Mouse (Mus musculus): ENCODE measurements at regions not wholly inside any gene's neighbourhood (a gene's known extent, or its start where the extent isn't known, plus 50 kb on each side); places are given as distances from the start of the nearest gene placed in this dataset.

DNA sequence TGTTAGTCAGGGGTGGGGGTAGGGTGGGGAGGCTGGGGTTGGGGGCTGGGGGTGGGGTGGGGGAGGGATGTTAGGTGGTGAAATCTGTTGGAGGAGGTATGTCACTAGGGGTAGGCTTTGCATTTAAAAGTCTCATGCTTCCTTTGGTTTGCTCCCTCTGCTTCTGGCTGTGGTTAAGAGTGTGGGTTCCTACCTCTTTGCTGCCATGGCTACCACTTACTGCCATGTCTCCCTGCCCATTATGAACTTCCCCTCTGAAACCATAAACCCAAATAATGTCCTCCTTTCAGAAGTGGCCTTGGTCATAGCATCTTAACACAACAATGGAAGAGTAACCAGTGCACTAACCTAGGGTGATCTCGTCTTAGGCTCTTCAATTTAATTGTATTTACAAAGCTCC lies 256.8 kb downstream of the Maf start:
- Histone ChIP-seq H3K9me3 (replicated peaks; ENCODE audit: insufficient read depth, low read length) (no peaks in the 10 kb centered on the region), H3K27ac (ENCODE audit: control insufficient read depth, low read depth, low read length) (no peak overlapping the region), H3K4me1 (ENCODE audit: control insufficient read depth in 1 of 2, insufficient read depth in 2 of 2, low read length in 2 of 2) (no peaks in the 10 kb centered on the region), H3K9ac (ENCODE audit: control insufficient read depth, low read depth, low read length, poor library complexity, severe bottlenecking) (no peak overlapping the region), H3K36me3 (ENCODE audit: control insufficient read depth in 1 of 2, insufficient read depth in 2 of 2, low read length in 2 of 2) (no peaks in the 10 kb centered on the region), H3K27me3 (ENCODE audit: control insufficient read depth in 1 of 2, insufficient read depth in 2 of 2, low read length in 2 of 2) (no peaks in the 10 kb centered on the region), H3K79me2 (ENCODE audit: control insufficient read depth, insufficient read depth, low read length, poor library complexity) (no peaks in the 10 kb centered on the region), H3K4me3 (ENCODE audit: control insufficient read depth in 1 of 2, insufficient read depth in 1 of 2, low read depth in 2 of 2, low read length in 2 of 2) (no peak overlapping the region)
- TF ChIP-seq SMC3 (IDR thresholded peaks at IDR 0.05; ENCODE audit: low read depth, low read length), result no peak
- TF ChIP-seq HCFC1 (IDR thresholded peaks at IDR 0.05; ENCODE audit: low read depth, low read length), result no peak
- TF ChIP-seq ZKSCAN1 (IDR thresholded peaks at IDR 0.05; ENCODE audit: low read depth, low read length), result no peak
- TF ChIP-seq ETS1 (IDR thresholded peaks at IDR 0.05; ENCODE audit: low read depth, low read length), result no peak
- TF ChIP-seq NELFE (IDR thresholded peaks at IDR 0.05; ENCODE audit: low read depth, low read length), result no peak
- TF ChIP-seq POLR2AphosphoS2 (IDR thresholded peaks at IDR 0.05; ENCODE audit: low read length), result no peak
- TF ChIP-seq MAX (IDR thresholded peaks at IDR 0.05; ENCODE audit: low read length), result no peak
- TF ChIP-seq GABPA (IDR thresholded peaks at IDR 0.05; ENCODE audit: low read depth, low read length), result no peak
- no peak for TF ChIP-seq EP300 (IDR thresholded peaks at IDR 0.05; ENCODE audit: low read depth in 1 of 2, low read length in 2 of 2)
- no peak for TF ChIP-seq MEF2A (IDR thresholded peaks at IDR 0.05; ENCODE audit: extremely low read depth, insufficient replicate concordance, low read depth, low read length, poor library complexity, severe bottlenecking)
- TF ChIP-seq MAFK (IDR thresholded peaks at IDR 0.05; ENCODE audit: borderline replicate concordance, low read depth, low read length), result no peak
- no peak for TF ChIP-seq CHD2 (IDR thresholded peaks at IDR 0.05; ENCODE audit: low read length)
- TF ChIP-seq TBP (IDR thresholded peaks at IDR 0.05; ENCODE audit: low read depth, low read length), result no peak
- TF ChIP-seq USF1 (IDR thresholded peaks at IDR 0.05; ENCODE audit: low read depth, low read length), result no peak
- no peak for TF ChIP-seq ELF1 (IDR thresholded peaks at IDR 0.05; ENCODE audit: low read depth, low read length)
- no peak for TF ChIP-seq BHLHE40 (IDR thresholded peaks at IDR 0.05; ENCODE audit: borderline replicate concordance, low read depth, low read length)
- TF ChIP-seq KAT2A (conservative IDR thresholded peaks at IDR 0.05; ENCODE audit: low read depth, low read length), result no peak
- no peak for TF ChIP-seq RCOR1 (IDR thresholded peaks at IDR 0.05; ENCODE audit: low read depth, low read length)
- DNase-seq (ENCODE audit: low read depth, low spot score), result no peak

DNA sequence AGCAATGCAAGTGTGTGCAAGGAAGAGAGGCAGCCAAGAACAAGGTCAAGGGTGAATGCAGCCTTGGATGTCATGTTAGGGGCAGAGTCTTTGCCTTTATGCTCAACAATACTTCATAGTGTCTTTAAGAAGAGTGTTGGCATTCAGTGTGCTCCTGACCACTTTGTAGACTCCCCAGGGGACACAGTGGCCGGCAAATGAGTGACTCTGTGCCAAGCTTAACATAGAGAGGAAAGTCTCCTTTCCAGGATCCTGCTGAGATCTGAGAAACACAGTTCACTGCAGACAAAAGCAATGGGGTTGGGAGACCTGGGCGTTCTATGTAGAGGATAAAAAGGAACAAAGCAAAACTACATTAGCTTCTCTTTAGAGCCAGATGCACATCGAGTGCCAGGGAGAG lies 259.2 kb downstream of the Maf start:
- Histone ChIP-seq H3K36me3 (ENCODE audit: control insufficient read depth in 1 of 2, insufficient read depth in 2 of 2, low read length in 2 of 2) (no peaks in the 10 kb centered on the region), H3K4me3 (ENCODE audit: control insufficient read depth in 1 of 2, insufficient read depth in 1 of 2, low read depth in 2 of 2, low read length in 2 of 2) (no peak overlapping the region), H3K4me1 (ENCODE audit: control insufficient read depth in 1 of 2, insufficient read depth in 2 of 2, low read length in 2 of 2) (no peaks in the 10 kb centered on the region), H3K9me3 (replicated peaks; ENCODE audit: insufficient read depth, low read length) (no peaks in the 10 kb centered on the region), H3K27ac (ENCODE audit: control insufficient read depth, low read depth, low read length) (no peak overlapping the region), H3K27me3 (ENCODE audit: control insufficient read depth in 1 of 2, insufficient read depth in 2 of 2, low read length in 2 of 2) (no peaks in the 10 kb centered on the region), H3K79me2 (ENCODE audit: control insufficient read depth, insufficient read depth, low read length, poor library complexity) (no peaks in the 10 kb centered on the region), H3K9ac (ENCODE audit: control insufficient read depth, low read depth, low read length, poor library complexity, severe bottlenecking) (no peak overlapping the region)
- TF ChIP-seq UBTF (IDR thresholded peaks at IDR 0.05; ENCODE audit: borderline replicate concordance, insufficient read depth, low read depth, low read length) (no peak), GABPA (IDR thresholded peaks at IDR 0.05; ENCODE audit: low read depth, low read length) (no peak), POLR2AphosphoS5 (IDR thresholded peaks at IDR 0.05; ENCODE audit: borderline replicate concordance, low read depth, low read length) (no peak), NRF1 (IDR thresholded peaks at IDR 0.05; ENCODE audit: insufficient read depth, low read depth, low read length, poor library complexity, severe bottlenecking) (no peak), MYC (IDR thresholded peaks at IDR 0.05; ENCODE audit: low read depth, low read length) (no peak), NELFE (IDR thresholded peaks at IDR 0.05; ENCODE audit: low read depth, low read length) (no peak), ZKSCAN1 (IDR thresholded peaks at IDR 0.05; ENCODE audit: low read depth, low read length) (no peak), TBP (IDR thresholded peaks at IDR 0.05; ENCODE audit: low read depth, low read length) (no peak), USF1 (IDR thresholded peaks at IDR 0.05; ENCODE audit: low read depth, low read length) (no peak), TCF12 (IDR thresholded peaks at IDR 0.05; ENCODE audit: low read depth, low read length) (no peak), MAFK (IDR thresholded peaks at IDR 0.05; ENCODE audit: borderline replicate concordance, low read depth, low read length) (no peak), USF2 (IDR thresholded peaks at IDR 0.05; ENCODE audit: borderline replicate concordance in 1 of 2, insufficient read depth in 1 of 2, low read depth in 1 of 2, low read length in 2 of 2) (no peak)
- no peak for DNase-seq (ENCODE audit: low read depth, low spot score)

All from MEL (cell line).